Mouse (Mus musculus) midbrain, embryonic 14.5 days (tissue): ENCODE data around the gene Ikzf1. TPM values are rescaled to one million over a fixed set of nuclear protein-coding genes. Genes with fewer than 3 reads are reported as not detected.

Experiments
- ATAC-seq: fragments of 200-750 bp; cut with Nextera tagmentation; 2 replicates; pipeline ENCODE4 v1.8.0; 2017; ENCODE audit warnings: moderate number of reproducible peaks, moderate library complexity; ENCODE audit not compliant: low FRiP score, low TSS enrichment
- DNase-seq: peaks from one replicate; pipeline ENCODE4 v3.0.0-alpha.2; 2015
- H3K27ac ChIP-seq: fragments of 300-500 bp; sonication (generic); replicated peaks from 2 replicates; pipeline ENCODE4 v1.5.1; 2014; ENCODE audit warnings: mild to moderate bottlenecking, low read depth, low read length, moderate library complexity
- H3K27me3 ChIP-seq: fragments of 300-500 bp; sonication (generic); 2 replicates; pipeline ENCODE4 v1.6.1; 2014; ENCODE audit warnings: low read length, control low read depth, mixed read lengths; ENCODE audit not compliant: control insufficient read depth, insufficient read depth
- H3K36me3 ChIP-seq: fragments of 300-500 bp; sonication (generic); 2 replicates; pipeline ENCODE4 v1.6.1; 2014; ENCODE audit warnings: low read length, control low read depth; ENCODE audit not compliant: control insufficient read depth, insufficient read depth
- H3K4me1 ChIP-seq: fragments of 300-500 bp; sonication (generic); 2 replicates; pipeline ENCODE4 v1.6.1; 2014; ENCODE audit warnings: mild to moderate bottlenecking, antibody characterized with exemption, low read length, control low read depth; ENCODE audit not compliant: control insufficient read depth, insufficient read depth
- H3K4me2 ChIP-seq: fragments of 300-500 bp; sonication (generic); 2 replicates; pipeline ENCODE4 v1.6.1; 2014; ENCODE audit warnings: mild to moderate bottlenecking, low read length, moderate library complexity
- H3K4me3 ChIP-seq: fragments of 300-500 bp; sonication (generic); replicated peaks from 2 replicates; pipeline ENCODE4 v1.5.1; 2014; ENCODE audit warnings: low read depth, low read length
- H3K9ac ChIP-seq: fragments of 300-500 bp; sonication (generic); replicated peaks from 2 replicates; pipeline ENCODE4 v1.6.1; 2014; ENCODE audit warnings: mild to moderate bottlenecking, low read length, moderate library complexity
- H3K9me3 ChIP-seq: fragments of 300-500 bp; sonication (generic); 2 replicates; pipeline ENCODE4 v1.6.1; 2016; ENCODE audit warnings: low read length, control low read depth, mixed read lengths; ENCODE audit not compliant: control insufficient read depth
- WGBS: fragments of 180-500 bp; shearing (Covaris S2); extraction: QIAGEN DNeasy Blood & Tissue Kit; methylation state at CpG from one replicate; pipeline ENCODE4 v1.1.7; 2014; 5-methylcytosine and 5-hydroxymethylcytosine counted together
- polyA plus RNA-seq: library from polyadenylated mRNA; unstranded; fragments of >200 nt; fragmentation: Nextera tagmentation; extraction: Ambion mirVana; gene quantifications from 2 replicates; pipeline ENCODE4 v1.2.1, GENCODE M21; 2014

Gene Ikzf1
- polyA plus RNA-seq, 1 experiment from 2014 or later, result 2.6 TPM

GRCm38 (mm10) chr11:11686569-11687051 lies 1.8 kb downstream of the Ikzf1 start:
- H3K9me3 ChIP-seq, result no peaks in the 10 kb centered on the region
- peak; percentile 38 for DNase-seq
- 10% methylated on average over 16 of the region's 16 CpGs for WGBS
- H3K27me3 ChIP-seq, result peaks cover 35% of the 10 kb centered on the region
- peak overlapping the region; percentile 99 for H3K4me2 ChIP-seq
- peaks cover 13% of the 10 kb centered on the region for H3K4me1 ChIP-seq
- ATAC-seq, result no peak
- no peaks in the 10 kb centered on the region for H3K36me3 ChIP-seq
- no peak overlapping the region for H3K27ac ChIP-seq
- H3K4me3 ChIP-seq, result peak overlapping the region; percentile 56
- H3K9ac ChIP-seq, result peak overlapping the region; percentile 52; the same call in 1 of the 2 replicates

GRCm38 (mm10) chr11:11687551-11688185 lies 2.9 kb downstream of the Ikzf1 start:
- peaks cover 35% of the 10 kb centered on the region for H3K27me3 ChIP-seq
- H3K4me1 ChIP-seq, result peaks cover 13% of the 10 kb centered on the region
- 94% methylated on average over 8 of the region's 8 CpGs for WGBS
- no peak overlapping the region for H3K4me3 ChIP-seq
- no peak for ATAC-seq
- H3K4me2 ChIP-seq, result no peak overlapping the region
- no peak overlapping the region for H3K9ac ChIP-seq
- no peak for DNase-seq
- no peaks in the 10 kb centered on the region for H3K36me3 ChIP-seq
- H3K27ac ChIP-seq, result no peak overlapping the region
- no peaks in the 10 kb centered on the region for H3K9me3 ChIP-seq

GRCm38 (mm10) chr11:11688766-11689330 lies 4.0 kb downstream of the Ikzf1 start:
- Histone ChIP-seq H3K27me3 (peaks cover 31% of the 10 kb centered on the region; the same call in 1 of the 2 replicates), H3K9ac (no peak overlapping the region), H3K9me3 (no peaks in the 10 kb centered on the region), H3K4me3 (no peak overlapping the region), H3K4me2 (no peak overlapping the region), H3K27ac (no peak overlapping the region), H3K4me1 (peaks cover 13% of the 10 kb centered on the region), H3K36me3 (no peaks in the 10 kb centered on the region)
- DNase-seq (no peak), ATAC-seq (no peak)
- 84% methylated on average over 6 of the region's 6 CpGs for WGBS

- Histone ChIP-seq H3K4me2 (no peak overlapping the region), H3K9me3 (no peaks in the 10 kb centered on the region), H3K4me3 (no peak overlapping the region), H3K36me3 (no peaks in the 10 kb centered on the region), H3K27me3 (peaks cover 25% of the 10 kb centered on the region; the same call in 1 of the 2 replicates), H3K9ac (no peak overlapping the region), H3K27ac (no peak overlapping the region), H3K4me1 (peaks cover 13% of the 10 kb centered on the region)
- no peak for DNase-seq
- no peak for ATAC-seq
Observed at GRCm38 (mm10) chr11:11689701-11690058, 4.9 kb downstream of the Ikzf1 start.

GRCm38 (mm10) chr11:11690059-11690844 lies 5.4 kb downstream of the Ikzf1 start:
- Histone ChIP-seq H3K27me3 (peaks cover 20% of the 10 kb centered on the region; the same call in 1 of the 2 replicates), H3K4me1 (peaks cover 10% of the 10 kb centered on the region), H3K27ac (no peak overlapping the region), H3K4me3 (no peak overlapping the region), H3K4me2 (no peak overlapping the region), H3K9me3 (no peaks in the 10 kb centered on the region), H3K36me3 (no peaks in the 10 kb centered on the region), H3K9ac (no peak overlapping the region)
- ATAC-seq (no peak), DNase-seq (no peak)
- WGBS, result 82% methylated on average over 11 of the region's 11 CpGs

GRCm38 (mm10) chr11:11690845-11691196 lies 6.0 kb downstream of the Ikzf1 start:
- Histone ChIP-seq H3K9me3 (no peaks in the 10 kb centered on the region), H3K27ac (no peak overlapping the region), H3K4me1 (peaks cover 9% of the 10 kb centered on the region), H3K4me3 (no peak overlapping the region), H3K4me2 (no peak overlapping the region), H3K27me3 (peaks cover 16% of the 10 kb centered on the region; the same call in 1 of the 2 replicates), H3K9ac (no peak overlapping the region), H3K36me3 (no peaks in the 10 kb centered on the region)
- WGBS, result 93% methylated on average over 8 of the region's 8 CpGs
- DNase-seq (no peak), ATAC-seq (no peak)

- Histone ChIP-seq H3K9ac (no peak overlapping the region), H3K9me3 (no peaks in the 10 kb centered on the region), H3K4me3 (no peak overlapping the region), H3K4me2 (no peak overlapping the region), H3K27ac (no peak overlapping the region), H3K27me3 (peaks cover 9% of the 10 kb centered on the region; the same call in 1 of the 2 replicates), H3K36me3 (no peaks in the 10 kb centered on the region), H3K4me1 (peaks cover 2% of the 10 kb centered on the region)
- no peak for ATAC-seq
- 95% methylated on average over 14 of the region's 14 CpGs for WGBS
- no peak for DNase-seq
Observed at GRCm38 (mm10) chr11:11691324-11692058, 6.7 kb downstream of the Ikzf1 start.

- Histone ChIP-seq H3K36me3 (no peaks in the 10 kb centered on the region), H3K9ac (no peak overlapping the region), H3K4me2 (no peak overlapping the region), H3K4me1 (no peaks in the 10 kb centered on the region), H3K27ac (no peak overlapping the region), H3K9me3 (no peaks in the 10 kb centered on the region), H3K4me3 (no peak overlapping the region), H3K27me3 (peaks cover 5% of the 10 kb centered on the region; the same call in 1 of the 2 replicates)
- ATAC-seq (no peak), DNase-seq (no peak)
- 91% methylated on average over 10 of the region's 10 CpGs for WGBS
Observed at GRCm38 (mm10) chr11:11692558-11693166, 7.9 kb downstream of the Ikzf1 start.
